Mouse (Mus musculus) midbrain, embryonic 14.5 days (tissue): ENCODE measurements around the gene Borcs6. TPM values are rescaled to one million over a fixed set of nuclear protein-coding genes. Genes with fewer than 3 reads are reported as not detected.
A peak's percentile ranks its signal among the peaks of the same experiment; 100 is the strongest.

Experiments
- ATAC-seq: fragments of 200-750 bp; cut with Nextera tagmentation; 2 replicates; pipeline ENCODE4 v1.8.0; 2017; ENCODE audit warnings: moderate number of reproducible peaks, moderate library complexity; ENCODE audit not compliant: low FRiP score, low TSS enrichment
- DNase-seq: peaks from one replicate; pipeline ENCODE4 v3.0.0-alpha.2; 2015
- H3K27ac ChIP-seq: fragments of 300-500 bp; sonication (generic); replicated peaks from 2 replicates; pipeline ENCODE4 v1.5.1; 2014; ENCODE audit warnings: mild to moderate bottlenecking, low read depth, low read length, moderate library complexity
- H3K27me3 ChIP-seq: fragments of 300-500 bp; sonication (generic); 2 replicates; pipeline ENCODE4 v1.6.1; 2014; ENCODE audit warnings: low read length, control low read depth, mixed read lengths; ENCODE audit not compliant: control insufficient read depth, insufficient read depth
- H3K36me3 ChIP-seq: fragments of 300-500 bp; sonication (generic); 2 replicates; pipeline ENCODE4 v1.6.1; 2014; ENCODE audit warnings: low read length, control low read depth; ENCODE audit not compliant: control insufficient read depth, insufficient read depth
- H3K4me1 ChIP-seq: fragments of 300-500 bp; sonication (generic); 2 replicates; pipeline ENCODE4 v1.6.1; 2014; ENCODE audit warnings: mild to moderate bottlenecking, antibody characterized with exemption, low read length, control low read depth; ENCODE audit not compliant: control insufficient read depth, insufficient read depth
- H3K4me2 ChIP-seq: fragments of 300-500 bp; sonication (generic); 2 replicates; pipeline ENCODE4 v1.6.1; 2014; ENCODE audit warnings: mild to moderate bottlenecking, low read length, moderate library complexity
- H3K4me3 ChIP-seq: fragments of 300-500 bp; sonication (generic); replicated peaks from 2 replicates; pipeline ENCODE4 v1.5.1; 2014; ENCODE audit warnings: low read depth, low read length
- H3K9ac ChIP-seq: fragments of 300-500 bp; sonication (generic); replicated peaks from 2 replicates; pipeline ENCODE4 v1.6.1; 2014; ENCODE audit warnings: mild to moderate bottlenecking, low read length, moderate library complexity
- H3K9me3 ChIP-seq: fragments of 300-500 bp; sonication (generic); 2 replicates; pipeline ENCODE4 v1.6.1; 2016; ENCODE audit warnings: low read length, control low read depth, mixed read lengths; ENCODE audit not compliant: control insufficient read depth
- WGBS: fragments of 180-500 bp; shearing (Covaris S2); extraction: QIAGEN DNeasy Blood & Tissue Kit; methylation state at CpG from one replicate; pipeline ENCODE4 v1.1.7; 2014; 5-methylcytosine and 5-hydroxymethylcytosine counted together
- polyA plus RNA-seq: library from polyadenylated mRNA; unstranded; fragments of >200 nt; fragmentation: Nextera tagmentation; extraction: Ambion mirVana; gene quantifications from 2 replicates; pipeline ENCODE4 v1.2.1, GENCODE M21; 2014

Gene Borcs6
- polyA plus RNA-seq, 1 experiment from 2014 or later, result 17.3 TPM

DNA sequence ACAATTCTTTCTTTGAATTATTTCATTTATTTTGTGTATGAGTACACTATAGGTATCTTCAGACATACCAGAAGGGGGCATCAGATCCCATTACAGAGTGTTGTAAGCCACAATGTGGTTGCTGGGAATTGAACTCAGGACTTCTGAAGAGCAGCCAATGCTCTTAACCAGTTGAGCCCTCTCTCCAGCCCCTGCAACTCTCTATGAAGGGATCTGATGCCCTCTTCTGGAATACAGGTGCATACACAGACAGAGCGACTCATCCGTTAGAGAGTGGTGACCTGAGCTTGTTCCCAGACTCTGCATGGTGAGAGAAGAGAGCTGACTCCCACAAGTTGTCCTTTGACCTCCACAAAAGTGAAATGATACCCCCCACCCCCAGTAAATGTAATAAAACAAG lies 30.7 kb upstream of the Borcs6 start:
- no peak for DNase-seq
- Histone ChIP-seq H3K36me3 (peaks cover 100% of the 10 kb centered on the region), H3K4me1 (no peaks in the 10 kb centered on the region), H3K9me3 (no peaks in the 10 kb centered on the region), H3K27ac (no peak overlapping the region), H3K9ac (no peak overlapping the region), H3K4me2 (no peak overlapping the region), H3K4me3 (no peak overlapping the region), H3K27me3 (no peaks in the 10 kb centered on the region)
- no peak for ATAC-seq
- 62% methylated on average over 2 of the region's 2 CpGs for WGBS

DNA sequence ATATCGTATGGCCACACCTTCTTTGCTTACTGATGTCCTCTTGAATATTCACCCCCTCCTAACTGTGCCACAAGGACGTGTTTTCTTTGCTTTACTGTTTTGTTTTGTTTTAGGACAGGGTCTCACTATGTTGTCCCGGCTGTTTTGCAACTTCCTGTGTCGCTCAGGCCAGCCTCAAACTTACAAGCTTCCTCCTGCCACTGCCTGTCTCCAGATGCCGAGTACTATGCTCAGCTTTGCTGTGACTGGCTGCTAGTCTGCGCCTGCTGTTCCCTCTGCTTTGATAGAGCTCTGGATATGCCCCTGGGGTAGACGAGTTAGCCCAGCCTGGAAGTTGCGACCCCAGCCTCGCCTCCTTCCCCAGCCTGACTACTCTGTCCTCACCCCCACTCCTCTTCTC lies 26.0 kb upstream of the Borcs6 start:
- Histone ChIP-seq H3K27me3 (no peaks in the 10 kb centered on the region), H3K36me3 (peaks cover 69% of the 10 kb centered on the region), H3K9me3 (no peaks in the 10 kb centered on the region), H3K4me2 (no peak overlapping the region), H3K9ac (no peak overlapping the region), H3K27ac (no peak overlapping the region), H3K4me1 (peaks cover 8% of the 10 kb centered on the region; the same call in 1 of the 2 replicates), H3K4me3 (no peak overlapping the region)
- 86% methylated on average over 9 of the region's 9 CpGs for WGBS
- DNase-seq (no peak), ATAC-seq (no peak)

DNA sequence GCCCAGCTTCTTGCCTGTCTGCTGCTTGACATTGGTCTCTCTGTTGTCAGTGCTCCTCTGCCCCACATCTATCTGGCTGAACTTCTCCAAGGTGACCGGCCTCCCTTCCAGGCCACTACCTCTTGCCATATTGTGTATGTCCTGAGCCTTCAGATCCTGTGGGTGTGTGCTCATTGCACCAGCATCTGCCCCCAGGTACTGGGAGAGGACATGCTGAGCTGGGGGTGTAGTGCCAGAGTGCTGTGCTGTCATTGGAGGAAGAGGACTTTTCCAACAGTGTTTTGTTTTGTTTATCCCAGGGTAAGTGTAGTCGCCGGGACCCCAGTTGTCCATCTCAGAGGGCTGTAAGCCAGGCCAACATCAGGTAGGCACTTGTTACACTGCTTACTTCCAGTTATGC lies 24.9 kb upstream of the Borcs6 start:
- Histone ChIP-seq H3K36me3 (peaks cover 58% of the 10 kb centered on the region), H3K27ac (no peak overlapping the region)

DNA sequence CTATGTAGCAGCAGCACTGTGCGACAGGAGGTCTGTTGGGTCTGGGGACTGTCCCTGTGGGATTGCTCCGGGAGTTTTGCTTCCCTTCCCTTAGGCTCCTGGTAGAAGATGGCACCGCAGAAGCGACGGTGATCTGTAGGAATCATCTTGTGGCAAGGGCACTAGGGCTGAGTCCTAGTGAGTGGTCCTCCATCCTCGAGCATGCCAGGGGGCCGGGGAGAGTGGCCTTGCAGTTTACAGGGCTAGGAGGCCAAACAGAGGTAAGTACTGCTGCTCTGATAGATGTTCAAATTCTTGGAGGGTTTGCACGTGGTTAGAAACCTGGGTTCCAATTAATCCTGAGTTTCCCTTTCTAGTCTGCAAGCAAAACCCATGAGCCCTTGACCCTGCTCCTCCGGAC lies 24.1 kb upstream of the Borcs6 start:
- H3K4me2 ChIP-seq, result peak overlapping the region; percentile 64
- H3K9me3 ChIP-seq, result no peaks in the 10 kb centered on the region
- peak overlapping the region; percentile 10 for H3K4me3 ChIP-seq
- peaks cover 50% of the 10 kb centered on the region for H3K36me3 ChIP-seq
- H3K27ac ChIP-seq, result peak overlapping the region; percentile 68
- H3K9ac ChIP-seq, result 0 out of 2 replicates have a peak overlapping the region, but pooled peaks have one; percentile 20
- H3K27me3 ChIP-seq, result no peaks in the 10 kb centered on the region
- WGBS, result 74% methylated on average over 9 of the region's 9 CpGs
- DNase-seq (no peak), ATAC-seq (no peak)
- peaks cover 17% of the 10 kb centered on the region for H3K4me1 ChIP-seq

More for the DNA sequence above, 24.9 kb upstream of the Borcs6 start:
- ATAC-seq, result no peak
- no peak overlapping the region for H3K4me3 ChIP-seq
- no peak for DNase-seq
- no peak overlapping the region for H3K4me2 ChIP-seq
- no peaks in the 10 kb centered on the region for H3K9me3 ChIP-seq
- H3K9ac ChIP-seq, result no peak overlapping the region
- WGBS, result 86% methylated on average over 3 of the region's 3 CpGs
- H3K4me1 ChIP-seq, result peaks cover 17% of the 10 kb centered on the region
- H3K27me3 ChIP-seq, result no peaks in the 10 kb centered on the region

DNA sequence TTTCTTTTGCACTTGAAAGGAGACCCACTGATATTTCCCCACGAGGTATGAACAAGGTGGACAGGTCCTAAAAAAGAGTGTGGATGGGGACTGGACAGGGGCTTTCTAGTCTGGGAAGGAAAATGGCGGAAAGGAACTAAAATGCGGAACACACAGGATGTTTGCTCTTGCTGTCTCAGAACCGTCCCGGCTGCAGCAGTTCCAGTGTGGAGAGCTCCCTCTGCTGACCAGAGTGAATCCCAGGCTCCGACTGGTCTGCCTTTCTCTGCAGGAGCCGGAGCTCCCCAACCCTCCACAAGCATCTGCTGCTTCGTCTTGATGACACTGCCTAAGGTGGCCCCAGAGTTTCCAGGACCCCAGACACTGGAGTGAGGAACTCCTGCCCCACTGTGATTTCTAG lies 23.7 kb upstream of the Borcs6 start:
- Histone ChIP-seq H3K9me3 (no peaks in the 10 kb centered on the region), H3K9ac (0 out of 2 replicates have a peak overlapping the region, but pooled peaks have one; percentile 20), H3K4me1 (peaks cover 17% of the 10 kb centered on the region), H3K4me3 (peak overlapping the region; percentile 10), H3K4me2 (peak overlapping the region; percentile 64), H3K27ac (peak overlapping the region; percentile 68), H3K27me3 (no peaks in the 10 kb centered on the region), H3K36me3 (peaks cover 46% of the 10 kb centered on the region)
- 5% methylated on average over 8 of the region's 8 CpGs for WGBS
- DNase-seq (peak; percentile 89), ATAC-seq (0 out of 2 replicates have a peak, but pooled peaks have one; percentile 18)

DNA sequence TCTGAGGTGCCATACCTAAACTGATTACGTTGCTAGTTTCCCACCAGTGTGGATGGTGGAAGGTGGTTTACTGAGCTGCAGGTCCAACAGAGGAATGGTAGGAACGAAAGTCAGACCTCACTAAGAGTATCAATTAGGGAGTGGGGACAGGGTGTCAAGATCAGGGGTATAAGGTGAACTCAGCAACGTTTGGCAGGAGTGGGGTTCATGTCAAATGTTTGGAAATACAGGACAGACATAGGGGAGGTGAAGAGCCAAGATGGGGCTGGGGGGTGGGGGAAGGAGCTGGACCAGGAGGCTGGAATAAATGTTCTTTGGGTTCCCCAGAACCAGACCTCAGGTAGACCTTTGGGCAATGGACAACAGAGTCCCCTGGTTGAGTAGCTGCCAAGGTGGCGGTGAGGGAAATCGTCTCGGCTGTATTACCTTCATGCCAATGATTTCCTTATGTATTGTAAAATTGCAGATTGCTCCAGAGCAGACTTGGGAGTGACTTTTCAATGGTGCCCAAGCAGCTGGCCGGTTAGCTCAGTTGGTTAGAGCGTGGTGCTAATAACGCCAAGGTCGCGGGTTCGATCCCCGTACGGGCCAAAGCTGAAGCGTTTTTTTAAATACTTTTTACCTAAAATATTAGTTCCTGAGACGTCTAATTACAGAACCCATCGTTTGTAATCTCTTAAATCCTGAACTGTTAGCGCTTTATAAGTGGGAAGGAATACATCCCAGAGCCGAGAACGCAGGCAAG lies 22.9 kb upstream of the Borcs6 start:
- Histone ChIP-seq H3K9me3 (no peaks in the 10 kb centered on the region), H3K4me1 (peaks cover 17% of the 10 kb centered on the region), H3K4me2 (peak overlapping the region; percentile 64), H3K27me3 (no peaks in the 10 kb centered on the region), H3K36me3 (peaks cover 38% of the 10 kb centered on the region), H3K9ac (peak overlapping the region; percentile 67), H3K4me3 (peak overlapping the region; percentile 67), H3K27ac (peak overlapping the region; percentile 80)
- ATAC-seq, result no peak
- DNase-seq, result peak; percentile 93
- WGBS, result 11% methylated on average over 20 of the region's 20 CpGs

DNA sequence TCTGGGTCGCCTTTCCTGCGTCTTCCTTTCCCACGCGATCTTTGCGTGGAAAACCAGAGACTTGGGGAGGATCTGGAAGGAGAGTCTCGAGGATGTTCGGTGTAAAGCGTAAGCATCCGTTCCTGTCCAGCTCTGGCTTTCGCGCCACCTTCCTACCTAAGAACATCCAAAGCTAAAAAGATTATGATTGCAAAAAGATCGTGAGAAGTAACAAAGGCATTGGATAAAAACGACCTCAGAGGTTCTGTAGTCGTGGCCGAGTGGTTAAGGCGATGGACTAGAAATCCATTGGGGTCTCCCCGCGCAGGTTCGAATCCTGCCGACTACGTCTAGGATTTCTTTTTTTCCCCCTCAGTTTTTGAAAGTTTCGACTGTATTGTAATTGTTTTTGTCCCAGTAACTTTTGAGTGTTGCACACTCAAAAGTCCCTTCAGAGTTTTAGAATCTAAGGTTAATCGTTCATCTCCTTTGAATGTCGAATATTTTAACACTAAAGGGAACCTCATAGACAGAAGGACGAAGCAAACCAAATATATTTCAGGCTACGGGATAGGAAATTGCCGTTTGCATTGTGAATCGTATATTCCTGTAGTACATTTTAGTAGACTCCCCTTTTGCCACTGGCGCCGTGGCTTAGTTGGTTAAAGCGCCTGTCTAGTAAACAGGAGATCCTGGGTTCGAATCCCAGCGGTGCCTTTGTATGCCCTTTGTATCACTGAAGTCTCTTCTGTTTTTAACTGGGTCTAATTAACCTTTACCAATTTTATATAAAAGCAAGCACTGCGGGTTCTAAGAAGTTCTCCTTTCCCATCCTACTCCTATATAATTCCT lies 22.1 kb upstream of the Borcs6 start:
- peak overlapping the region; percentile 67 for H3K4me3 ChIP-seq

DNA sequence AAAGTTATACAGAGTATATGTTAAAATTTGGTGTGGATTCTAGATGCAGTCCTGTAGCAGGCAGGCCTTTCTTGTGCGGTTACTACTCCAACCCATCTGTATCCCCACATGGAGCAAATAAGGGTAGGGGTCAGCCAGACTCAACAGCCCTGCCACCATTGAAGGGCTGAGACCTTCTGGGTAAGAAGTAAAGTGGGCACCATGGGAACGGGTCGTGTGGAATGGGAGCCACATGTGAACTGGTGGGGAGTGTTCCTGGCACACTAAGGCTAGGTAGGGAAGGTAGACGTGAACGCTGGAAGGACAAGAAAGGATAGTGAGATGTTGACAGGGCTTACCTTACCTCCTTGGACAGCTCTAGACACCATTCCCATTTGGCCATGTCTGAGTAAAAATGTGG lies 21.3 kb upstream of the Borcs6 start:
- ATAC-seq (no peak), DNase-seq (no peak)
- Histone ChIP-seq H3K27ac (no peak overlapping the region), H3K36me3 (peaks cover 23% of the 10 kb centered on the region), H3K4me3 (no peak overlapping the region), H3K4me2 (peak overlapping the region; percentile 71; the same call in 1 of the 2 replicates), H3K9me3 (no peaks in the 10 kb centered on the region), H3K9ac (no peak overlapping the region), H3K4me1 (peaks cover 17% of the 10 kb centered on the region), H3K27me3 (no peaks in the 10 kb centered on the region)
- 72% methylated on average over 5 of the region's 5 CpGs for WGBS

More for the DNA sequence above, 22.1 kb upstream of the Borcs6 start:
- Histone ChIP-seq H3K4me2 (peak overlapping the region; percentile 64), H3K9ac (peak overlapping the region; percentile 67), H3K27me3 (no peaks in the 10 kb centered on the region), H3K4me1 (peaks cover 17% of the 10 kb centered on the region), H3K27ac (peak overlapping the region; percentile 80), H3K36me3 (peaks cover 30% of the 10 kb centered on the region), H3K9me3 (no peaks in the 10 kb centered on the region)
- ATAC-seq (peak; percentile 51; the same call in 1 of the 2 replicates), DNase-seq (peak; percentile 92)
- under 1% methylated on average over 34 of the region's 34 CpGs for WGBS
